7 mouse cellular contexts compared by ENCODE assay signal in genomic region chr19:40587491-40588292, GRCm38 (mm10). TPM values are rescaled to one million over a fixed set of nuclear protein-coding genes. Genes with fewer than 3 reads are reported as not detected.
DNase-seq lines count a peak whose midpoint lies in the region; ATAC-seq and TF ChIP-seq lines count a peak whose summit lies in the region.

No protein-coding gene starts in this region.

- WGBS in embryonic facial prominence, embryonic 13.5 days, result 3% methylated on average over 30 of the region's 30 CpGs
- 2% methylated on average over 30 of the region's 30 CpGs for WGBS in intestine, postnatal 0 days
- 2% methylated on average over 30 of the region's 30 CpGs for WGBS in small intestine, adult 2 months

- peaks cover 17% of the 10 kb centered on the region for H3K4me1 ChIP-seq in embryonic facial prominence, embryonic 13.5 days
- H3K4me1 ChIP-seq in intestine, postnatal 0 days (replicated peaks; ENCODE audit: control insufficient read depth, insufficient read depth, low read length), result no peaks in the 10 kb centered on the region; the same call in none of the 2 replicates
- H3K4me1 ChIP-seq in small intestine, adult 2 months (ENCODE audit: control insufficient read depth, insufficient read depth, insufficient read length, low read length), result peaks cover 20% of the 10 kb centered on the region; the same call in 1 of the 2 replicates

- TF ChIP-seq CTCF in intestine, postnatal 0 days (IDR thresholded peaks at IDR 0.05; ENCODE audit: low read depth), result no peak
- no peak for TF ChIP-seq CTCF in small intestine, adult 2 months (IDR thresholded peaks at IDR 0.05; ENCODE audit: extremely low read depth, insufficient read length, insufficient replicate concordance, low read depth, low read length)

- no peak for TF ChIP-seq POLR2A in small intestine, adult 2 months (IDR thresholded peaks at IDR 0.05; ENCODE audit: low read depth, low read length)

- H3K36me3 ChIP-seq in embryonic facial prominence, embryonic 13.5 days, result peaks cover 18% of the 10 kb centered on the region
- H3K36me3 ChIP-seq in intestine, postnatal 0 days (ENCODE audit: control insufficient read depth, insufficient read depth), result peaks cover 14% of the 10 kb centered on the region
- H3K36me3 ChIP-seq in small intestine, adult 2 months (ENCODE audit: control insufficient read depth, insufficient read depth, low read length), result peaks cover 7% of the 10 kb centered on the region; the same call in 1 of the 2 replicates

- peak overlapping the region; percentile 81 for H3K4me3 ChIP-seq in embryonic facial prominence, embryonic 13.5 days
- H3K4me3 ChIP-seq in intestine, postnatal 0 days (ENCODE audit: low read depth, low read length), result peak overlapping the region; percentile 79
- peak overlapping the region; percentile 85 for H3K4me3 ChIP-seq in small intestine, adult 2 months (ENCODE audit: low read depth, low read length)

- peak overlapping the region; percentile 84 for H3K9ac ChIP-seq in embryonic facial prominence, embryonic 13.5 days
- H3K9ac ChIP-seq in intestine, postnatal 0 days (ENCODE audit: low read depth, low read length), result peak overlapping the region; percentile 72

- H3K27me3 ChIP-seq in embryonic facial prominence, embryonic 13.5 days, result no peaks in the 10 kb centered on the region
- no peaks in the 10 kb centered on the region for H3K27me3 ChIP-seq in intestine, postnatal 0 days (replicated peaks; ENCODE audit: control insufficient read depth, insufficient read depth, low read length)
- H3K27me3 ChIP-seq in small intestine, adult 2 months (ENCODE audit: control insufficient read depth, insufficient read depth, low read length), result no peaks in the 10 kb centered on the region

- H3K9me3 ChIP-seq in embryonic facial prominence, embryonic 13.5 days, result no peaks in the 10 kb centered on the region
- no peaks in the 10 kb centered on the region for H3K9me3 ChIP-seq in intestine, postnatal 0 days (ENCODE audit: control insufficient read depth)

- DNase-seq in retina, embryonic 14.5 days (ENCODE audit: low spot score), result peak; percentile 7
- no peak for DNase-seq in retina, postnatal 1 day
- DNase-seq in frontal cortex, postnatal 25 days (ENCODE audit: low spot score in 2 of 2), result no peak
- no peak for DNase-seq in adrenal gland, adult 8-10 months

- peak overlapping the region; percentile 82 for H3K4me2 ChIP-seq in embryonic facial prominence, embryonic 13.5 days
- H3K4me2 ChIP-seq in intestine, postnatal 0 days (replicated peaks; ENCODE audit: low read depth), result peak overlapping the region; percentile 84

- ATAC-seq in embryonic facial prominence, embryonic 13.5 days (ENCODE audit: insufficient number of reproducible peaks, insufficient read depth, low FRiP score, low TSS enrichment, low read depth), result no peak; the same call in 1 of the 2 replicates
- ATAC-seq in intestine, postnatal 0 days, result peak; percentile 46

- peak overlapping the region; percentile 48; the same call in 1 of the 2 replicates for H3K27ac ChIP-seq in embryonic facial prominence, embryonic 13.5 days
- H3K27ac ChIP-seq in intestine, postnatal 0 days (ENCODE audit: low read depth, low read length), result peak overlapping the region; percentile 96
- peak overlapping the region; percentile 86 for H3K27ac ChIP-seq in small intestine, adult 2 months (ENCODE audit: insufficient read depth, low read depth, low read length)

RNA-seq across cellular contexts. Expression of gene Aldh18a1, which starts 0.6 kb away (rescaled TPM):
- 73.4 and 75.1 TPM in 2 replicates for polyA plus RNA-seq in embryonic facial prominence, embryonic 13.5 days (2015; fragmentation: Nextera tagmentation; extraction: Ambion mirVana)
- polyA plus RNA-seq in intestine, postnatal 0 days (2015; fragmentation: Nextera tagmentation; extraction: Ambion mirVana), result 204 and 226 TPM in 2 replicates
- polyA plus RNA-seq in small intestine, adult 2 months (2012; rRNA removed), result 34.4 and 87.3 TPM in 2 replicates
- total RNA-seq in adrenal gland, adult 8-10 months (2022), result 10 to 100 TPM; 12.2 to 36.5 (median 16.9) TPM

RNA-seq across cellular contexts. Expression of gene Tctn3, which starts 24.3 kb away (rescaled TPM):
- polyA plus RNA-seq in embryonic facial prominence, embryonic 13.5 days (2015; fragmentation: Nextera tagmentation; extraction: Ambion mirVana), result 14.8 and 17.0 TPM in 2 replicates
- 10.4 and 11.2 TPM in 2 replicates for polyA plus RNA-seq in intestine, postnatal 0 days (2015; fragmentation: Nextera tagmentation; extraction: Ambion mirVana)
- 3.7 and 4.0 TPM in 2 replicates for polyA plus RNA-seq in small intestine, adult 2 months (2012; rRNA removed)
- 10 to 100 TPM in 2 of 4 experiments, 1 to 10 TPM in 2; 6.8 to 12.1 (median 8.9) TPM for total RNA-seq in adrenal gland, adult 8-10 months (2022)

RNA-seq across cellular contexts. Expression of gene Entpd1, which starts 24.5 kb away (rescaled TPM):
- polyA plus RNA-seq in embryonic facial prominence, embryonic 13.5 days (2015; fragmentation: Nextera tagmentation; extraction: Ambion mirVana), result 7.5 and 12.5 TPM in 2 replicates
- 6.8 and 8.0 TPM in 2 replicates for polyA plus RNA-seq in intestine, postnatal 0 days (2015; fragmentation: Nextera tagmentation; extraction: Ambion mirVana)
- 3.1 and 4.6 TPM in 2 replicates for polyA plus RNA-seq in small intestine, adult 2 months (2012; rRNA removed)
- 10 to 100 TPM; 27.5 to 34.8 (median 31.5) TPM for total RNA-seq in adrenal gland, adult 8-10 months (2022)
